Mouse (Mus musculus) myocyte (in vitro differentiated cells): Measurements from ENCODE around the gene Abhd14a. TPM values are rescaled to one million over a fixed set of nuclear protein-coding genes. Genes with fewer than 3 reads are reported as not detected.

Experiments
- H3K27me3 ChIP-seq: one replicate; pipeline ENCODE4 v1.6.1; 2011; ENCODE audit not compliant: control insufficient read depth, insufficient read depth, insufficient read length
- H3K36me3 ChIP-seq: one replicate; pipeline ENCODE4 v1.6.1; 2011; ENCODE audit not compliant: control insufficient read depth, insufficient read depth
- H3K4me2 ChIP-seq: one replicate; pipeline ENCODE4 v1.6.1; 2011; ENCODE audit warnings: low read depth, control low read depth
- H3K4me3 ChIP-seq: one replicate; pipeline ENCODE4 v1.5.1; 2011; ENCODE audit warnings: mild to moderate bottlenecking, control low read depth, moderate library complexity
- H3K79me2 ChIP-seq: one replicate; pipeline ENCODE4 v1.6.1; 2011; ENCODE audit not compliant: control insufficient read depth, insufficient read depth
- H3ac ChIP-seq: one replicate; pipeline ENCODE4 v1.6.1; 2011; ENCODE audit not compliant: control insufficient read depth, insufficient read length
- CEBPB ChIP-seq: IDR thresholded peaks from 2 replicates; pipeline ENCODE4 v1.6.1; 2011; ENCODE audit warnings: mild to moderate bottlenecking, moderate library complexity; ENCODE audit not compliant: poor library complexity, insufficient read depth, severe bottlenecking
- E2F4 ChIP-seq: IDR thresholded peaks from one replicate; pipeline ENCODE4 v1.6.1; 2011; ENCODE audit warnings: mild to moderate bottlenecking, control low read depth, moderate library complexity; ENCODE audit not compliant: insufficient read depth
- MAX ChIP-seq: IDR thresholded peaks from one replicate; pipeline ENCODE4 v1.6.1; 2011; ENCODE audit warnings: low read depth, mild to moderate bottlenecking, control low read depth
- MYOD1 ChIP-seq, 3 experiments: IDR thresholded peaks; one replicate each; pipeline ENCODE4 v1.6.1; 2011; ENCODE audit warnings: control low read depth in 2 of 3, low read depth in 2 of 3, mild to moderate bottlenecking in 2 of 3, moderate library complexity in 1 of 3; ENCODE audit not compliant: insufficient read length in 2 of 3, control insufficient read depth in 1 of 3
- MYOG ChIP-seq, 3 experiments: IDR thresholded peaks; one replicate each; pipeline ENCODE4 v1.6.1; 2011; ENCODE audit warnings: control low read depth in 2 of 3, low read depth in 2 of 3, mild to moderate bottlenecking in 2 of 3; ENCODE audit not compliant: insufficient read length in 2 of 3, control insufficient read depth in 1 of 3, insufficient read depth in 1 of 3
- POLR2A ChIP-seq: IDR thresholded peaks from one replicate; pipeline ENCODE4 v1.6.1; 2011; ENCODE audit warnings: low read depth, mild to moderate bottlenecking, control low read depth, moderate library complexity; ENCODE audit not compliant: insufficient read length
- POLR2AphosphoS2 ChIP-seq: IDR thresholded peaks from one replicate; pipeline ENCODE4 v1.6.1; 2011; ENCODE audit warnings: low read depth, control low read depth; ENCODE audit not compliant: insufficient read length
- REST ChIP-seq: IDR thresholded peaks from one replicate; pipeline ENCODE4 v1.6.1; 2011; ENCODE audit warnings: mild to moderate bottlenecking, control low read depth, moderate library complexity; ENCODE audit not compliant: insufficient read depth, insufficient read length
- SRF ChIP-seq: IDR thresholded peaks from one replicate; pipeline ENCODE4 v1.6.1; 2011; ENCODE audit warnings: low read depth; ENCODE audit not compliant: control insufficient read depth, insufficient read length
- TCF12 ChIP-seq: IDR thresholded peaks from one replicate; pipeline ENCODE4 v1.6.1; 2011; ENCODE audit warnings: mild to moderate bottlenecking, control low read depth; ENCODE audit not compliant: poor library complexity, insufficient read depth, severe bottlenecking
- TCF3 ChIP-seq: IDR thresholded peaks from one replicate; pipeline ENCODE4 v1.6.1; 2011; ENCODE audit warnings: low read depth, control low read depth; ENCODE audit not compliant: insufficient read length
- USF1 ChIP-seq: IDR thresholded peaks from one replicate; pipeline ENCODE4 v1.6.1; 2011; ENCODE audit warnings: low read depth, mild to moderate bottlenecking, control low read depth, moderate library complexity
- polyA plus RNA-seq: library from polyadenylated mRNA; unstranded; fragments of >200 nt; fragmentation: generic; extraction: Trizol; gene quantifications from one replicate; pipeline ENCODE4 v1.2.1, GENCODE M21; 2012; ENCODE audit warnings: missing spikeins

Abhd14a gene
- polyA plus RNA-seq, 1 experiment, result 19.2 TPM

DNA sequence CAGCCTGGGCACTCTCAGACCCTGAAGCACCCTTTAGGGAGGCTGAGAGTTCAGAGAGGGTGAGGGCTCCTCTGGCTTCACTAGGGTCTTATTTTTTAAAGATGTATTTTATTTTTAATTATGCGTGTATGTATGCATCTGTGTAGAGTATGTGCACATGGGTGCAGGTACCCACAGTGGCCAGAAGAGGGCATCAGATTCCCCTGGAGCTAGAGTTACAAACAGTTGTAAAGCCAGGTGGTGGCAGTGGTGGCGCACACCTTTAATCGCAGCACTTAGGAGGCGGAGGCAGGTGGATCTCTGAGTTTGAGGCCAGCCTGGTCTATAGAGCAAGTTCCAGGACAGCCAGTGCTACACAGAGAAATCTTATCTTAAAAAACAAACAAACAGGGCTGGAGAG, 38.4 kb downstream of the Abhd14a start:
- no peak overlapping the region for H3K4me2 ChIP-seq
- no peak for TF ChIP-seq USF1
- no peak for TF ChIP-seq POLR2A
- no peak for TF ChIP-seq E2F4
- no peak for TF ChIP-seq MYOG (IDR thresholded peaks at IDR 0.05; ENCODE audit: control insufficient read depth in 1 of 3, insufficient read depth in 1 of 3, insufficient read length in 2 of 3, low read depth in 2 of 3)
- TF ChIP-seq TCF12, result no peak
- no peak for TF ChIP-seq TCF3
- TF ChIP-seq MYOD1 (IDR thresholded peaks at IDR 0.05; ENCODE audit: control insufficient read depth in 1 of 3, insufficient read length in 2 of 3, low read depth in 2 of 3), result no peak
- no peak for TF ChIP-seq POLR2AphosphoS2
- no peak for TF ChIP-seq SRF
- no peak for TF ChIP-seq CEBPB
- no peak for TF ChIP-seq MAX
- TF ChIP-seq REST, result no peak
- H3K4me3 ChIP-seq, result no peak overlapping the region
- no peak overlapping the region for H3ac ChIP-seq
- no peaks in the 10 kb centered on the region for H3K27me3 ChIP-seq
- H3K36me3 ChIP-seq, result no peaks in the 10 kb centered on the region
- H3K79me2 ChIP-seq, result no peaks in the 10 kb centered on the region

DNA sequence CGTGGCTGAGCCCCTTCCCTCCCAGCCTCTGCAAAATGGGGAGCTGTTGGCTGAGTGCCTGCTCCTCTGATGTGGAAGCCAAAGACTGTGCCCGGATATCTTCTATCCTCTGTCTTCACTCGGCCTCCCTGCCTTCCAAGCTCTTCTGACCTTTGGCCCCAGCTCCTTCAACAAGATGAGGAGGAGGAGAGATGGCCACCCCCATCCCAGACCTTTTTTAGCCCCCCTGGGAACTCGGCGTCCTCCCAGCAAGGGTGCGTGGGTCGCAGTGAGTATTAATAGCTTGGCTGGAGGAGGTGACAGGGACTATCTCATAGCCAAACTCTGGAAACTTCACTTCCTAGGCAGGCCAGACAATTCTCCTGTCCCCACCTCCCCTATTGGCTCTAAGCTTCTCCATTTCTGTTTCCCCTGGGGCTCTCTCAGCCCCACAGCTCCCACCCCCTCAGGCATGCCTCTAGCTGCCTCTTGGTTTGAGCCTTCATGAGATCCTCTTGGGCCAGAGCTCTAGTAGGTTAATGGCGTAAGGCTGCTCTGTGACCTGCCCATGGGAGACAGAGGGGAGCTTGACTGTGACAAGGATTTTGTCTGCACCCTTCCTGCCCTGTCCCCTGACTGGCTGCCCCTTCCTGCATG, 40.9 kb downstream of the Abhd14a start:
- H3K4me3 ChIP-seq, result no peak overlapping the region
- H3K27me3 ChIP-seq, result no peaks in the 10 kb centered on the region
- no peaks in the 10 kb centered on the region for H3K36me3 ChIP-seq
- H3K4me2 ChIP-seq, result no peak overlapping the region
- no peak for TF ChIP-seq TCF3
- TF ChIP-seq REST, result no peak
- TF ChIP-seq E2F4, result no peak
- TF ChIP-seq POLR2A, result no peak
- no peak for TF ChIP-seq USF1
- no peak for TF ChIP-seq CEBPB
- TF ChIP-seq SRF, result no peak
- no peak for TF ChIP-seq MYOG (IDR thresholded peaks at IDR 0.05; ENCODE audit: control insufficient read depth in 1 of 3, insufficient read depth in 1 of 3, insufficient read length in 2 of 3, low read depth in 2 of 3)
- TF ChIP-seq MYOD1 (IDR thresholded peaks at IDR 0.05; ENCODE audit: control insufficient read depth in 1 of 3, insufficient read length in 2 of 3, low read depth in 2 of 3), result no peak
- no peak for TF ChIP-seq TCF12
- no peak for TF ChIP-seq MAX
- no peak for TF ChIP-seq POLR2AphosphoS2
- H3ac ChIP-seq, result no peak overlapping the region
- no peaks in the 10 kb centered on the region for H3K79me2 ChIP-seq

DNA sequence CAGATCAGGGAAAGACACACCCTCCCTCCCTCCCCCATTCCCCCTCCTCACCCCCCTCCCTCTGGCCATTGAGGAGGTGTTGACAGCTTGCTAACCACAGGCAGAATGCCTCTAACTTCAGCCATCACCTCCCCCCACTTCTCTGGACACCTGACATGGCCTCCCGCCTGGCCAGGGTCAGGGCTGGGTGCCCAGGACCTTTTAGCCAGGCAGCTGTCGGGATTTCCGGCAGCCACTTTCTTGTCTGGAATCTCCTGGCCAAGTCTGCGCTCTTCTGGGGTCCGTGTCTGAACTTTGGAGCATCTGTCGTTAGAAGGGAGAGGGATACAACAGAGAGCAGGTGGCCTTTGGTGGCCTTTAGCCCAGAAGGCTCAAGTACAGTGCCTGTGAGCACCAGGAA, 42.2 kb downstream of the Abhd14a start:
- H3K4me2 ChIP-seq, result peak overlapping the region; percentile 15
- no peaks in the 10 kb centered on the region for H3K36me3 ChIP-seq
- no peaks in the 10 kb centered on the region for H3K27me3 ChIP-seq
- H3K79me2 ChIP-seq, result no peaks in the 10 kb centered on the region
- no peak for TF ChIP-seq REST
- TF ChIP-seq MYOD1 (IDR thresholded peaks at IDR 0.05; ENCODE audit: control insufficient read depth in 1 of 3, insufficient read length in 2 of 3, low read depth in 2 of 3), result peak; percentile 90 to 92 (median 91)
- TF ChIP-seq CEBPB, result no peak
- no peak for TF ChIP-seq MAX
- TF ChIP-seq POLR2A, result no peak
- TF ChIP-seq TCF3, result peak; percentile 88
- TF ChIP-seq SRF, result no peak
- TF ChIP-seq POLR2AphosphoS2, result no peak
- TF ChIP-seq MYOG (IDR thresholded peaks at IDR 0.05; ENCODE audit: control insufficient read depth in 1 of 3, insufficient read depth in 1 of 3, insufficient read length in 2 of 3, low read depth in 2 of 3), result peak; percentile 92 to 97 (median 94)
- TF ChIP-seq E2F4, result no peak
- TF ChIP-seq TCF12, result peak; percentile 87
- TF ChIP-seq USF1, result no peak
- H3K4me3 ChIP-seq, result no peak overlapping the region
- H3ac ChIP-seq, result no peak overlapping the region

GRCm38 (mm10) chr9:106402607-106403375, 44.7 kb downstream of the Abhd14a start:
- H3ac ChIP-seq, result no peak overlapping the region
- no peaks in the 10 kb centered on the region for H3K79me2 ChIP-seq
- TF ChIP-seq MYOD1 (IDR thresholded peaks at IDR 0.05; ENCODE audit: control insufficient read depth in 1 of 3, insufficient read length in 2 of 3, low read depth in 2 of 3) (peak in 1 of 3 experiments; percentile 14), SRF (no peak)
- peak overlapping the region; percentile 42 for H3K4me2 ChIP-seq
- H3K27me3 ChIP-seq, result no peaks in the 10 kb centered on the region
- no peak overlapping the region for H3K4me3 ChIP-seq
- no peaks in the 10 kb centered on the region for H3K36me3 ChIP-seq
